Mouse (Mus musculus) myocyte (in vitro differentiated cells): ENCODE measurements at regions not wholly inside any gene's neighbourhood (a gene's known extent, or its start where the extent isn't known, plus 50 kb on each side); places are given as distances from the start of the nearest gene placed in this dataset.

Source experiments
- E2F4 ChIP-seq: IDR thresholded peaks from one replicate; pipeline ENCODE4 v1.6.1; 2011; ENCODE audit warnings: mild to moderate bottlenecking, control low read depth, moderate library complexity; ENCODE audit not compliant: insufficient read depth
- MAX ChIP-seq: IDR thresholded peaks from one replicate; pipeline ENCODE4 v1.6.1; 2011; ENCODE audit warnings: low read depth, mild to moderate bottlenecking, control low read depth
- MYOG ChIP-seq, 3 experiments: IDR thresholded peaks; one replicate each; pipeline ENCODE4 v1.6.1; 2011; ENCODE audit warnings: control low read depth in 2 of 3, low read depth in 2 of 3, mild to moderate bottlenecking in 2 of 3; ENCODE audit not compliant: insufficient read length in 2 of 3, control insufficient read depth in 1 of 3, insufficient read depth in 1 of 3
- POLR2A ChIP-seq: IDR thresholded peaks from one replicate; pipeline ENCODE4 v1.6.1; 2011; ENCODE audit warnings: low read depth, mild to moderate bottlenecking, control low read depth, moderate library complexity; ENCODE audit not compliant: insufficient read length
- REST ChIP-seq: IDR thresholded peaks from one replicate; pipeline ENCODE4 v1.6.1; 2011; ENCODE audit warnings: mild to moderate bottlenecking, control low read depth, moderate library complexity; ENCODE audit not compliant: insufficient read depth, insufficient read length
- TCF12 ChIP-seq: IDR thresholded peaks from one replicate; pipeline ENCODE4 v1.6.1; 2011; ENCODE audit warnings: mild to moderate bottlenecking, control low read depth; ENCODE audit not compliant: poor library complexity, insufficient read depth, severe bottlenecking
- USF1 ChIP-seq: IDR thresholded peaks from one replicate; pipeline ENCODE4 v1.6.1; 2011; ENCODE audit warnings: low read depth, mild to moderate bottlenecking, control low read depth, moderate library complexity

- TF ChIP-seq POLR2A (no peak), TCF12 (no peak), USF1 (no peak), MYOG (IDR thresholded peaks at IDR 0.05; ENCODE audit: control insufficient read depth in 1 of 3, insufficient read depth in 1 of 3, insufficient read length in 2 of 3, low read depth in 2 of 3) (no peak), MAX (no peak), REST (no peak), E2F4 (no peak)
Observed at GRCm38 (mm10) chr5:75336454-75336853, 184.4 kb downstream of the Pdgfra start.
